Mouse (Mus musculus) thymus, postnatal 0 days (tissue): ENCODE results near the gene Gga3. TPM values are rescaled to one million over a fixed set of nuclear protein-coding genes. Genes with fewer than 3 reads are reported as not detected.
A peak's percentile ranks its signal among the peaks of the same experiment; 100 is the strongest.

ENCODE experiments used
- DNase-seq: peaks from one replicate; pipeline ENCODE4 v3.0.0-alpha.2; 2015; ENCODE audit warnings: low spot score
- polyA plus RNA-seq: library from polyadenylated mRNA; unstranded; fragments of >200 nt; fragmentation: Nextera tagmentation; extraction: Ambion mirVana; gene quantifications from 2 replicates; pipeline ENCODE4 v1.2.1, GENCODE M21; 2015

Gene Gga3
- polyA plus RNA-seq, 1 experiment from 2014 or later: 20.1 TPM

GRCm38 (mm10) chr11:115631505-115631890 is 27.6 kb upstream of the Gga3 start:
- DNase-seq: peak; percentile 42

- DNase-seq: no peak
Observed at GRCm38 (mm10) chr11:115630532-115631504, 27.0 kb upstream of the Gga3 start.

- no peak for DNase-seq
Observed at GRCm38 (mm10) chr11:115629734-115630531, 26.1 kb upstream of the Gga3 start.

DNA sequence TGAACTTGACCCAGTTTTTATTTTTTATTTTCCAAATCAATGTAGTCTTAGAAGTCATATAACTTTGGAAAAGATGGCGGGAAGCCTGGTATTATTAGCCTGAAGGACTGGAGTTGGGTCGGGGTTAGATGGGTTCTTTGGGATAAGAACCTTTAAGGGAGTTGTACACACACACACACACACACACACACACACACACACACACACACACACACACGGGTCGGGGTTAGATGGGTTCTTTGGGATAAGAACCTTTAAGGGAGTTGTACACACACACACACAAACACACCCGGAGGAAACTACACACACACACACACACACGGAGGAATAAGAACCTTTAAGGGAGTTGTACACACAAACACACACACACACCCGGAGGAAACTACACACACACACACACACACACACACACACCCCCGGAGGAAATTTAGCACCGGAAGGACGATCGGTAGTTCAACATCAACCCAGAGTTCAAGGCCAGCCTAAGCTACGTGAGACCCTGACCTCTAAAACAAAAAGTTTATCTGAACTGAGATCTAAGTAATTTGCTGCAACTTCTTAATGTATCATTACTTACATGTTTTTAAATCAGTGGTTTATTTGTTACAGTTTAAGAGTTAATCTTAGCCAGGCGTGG is 24.7 kb upstream of the Gga3 start:
- DNase-seq: no peak

DNA sequence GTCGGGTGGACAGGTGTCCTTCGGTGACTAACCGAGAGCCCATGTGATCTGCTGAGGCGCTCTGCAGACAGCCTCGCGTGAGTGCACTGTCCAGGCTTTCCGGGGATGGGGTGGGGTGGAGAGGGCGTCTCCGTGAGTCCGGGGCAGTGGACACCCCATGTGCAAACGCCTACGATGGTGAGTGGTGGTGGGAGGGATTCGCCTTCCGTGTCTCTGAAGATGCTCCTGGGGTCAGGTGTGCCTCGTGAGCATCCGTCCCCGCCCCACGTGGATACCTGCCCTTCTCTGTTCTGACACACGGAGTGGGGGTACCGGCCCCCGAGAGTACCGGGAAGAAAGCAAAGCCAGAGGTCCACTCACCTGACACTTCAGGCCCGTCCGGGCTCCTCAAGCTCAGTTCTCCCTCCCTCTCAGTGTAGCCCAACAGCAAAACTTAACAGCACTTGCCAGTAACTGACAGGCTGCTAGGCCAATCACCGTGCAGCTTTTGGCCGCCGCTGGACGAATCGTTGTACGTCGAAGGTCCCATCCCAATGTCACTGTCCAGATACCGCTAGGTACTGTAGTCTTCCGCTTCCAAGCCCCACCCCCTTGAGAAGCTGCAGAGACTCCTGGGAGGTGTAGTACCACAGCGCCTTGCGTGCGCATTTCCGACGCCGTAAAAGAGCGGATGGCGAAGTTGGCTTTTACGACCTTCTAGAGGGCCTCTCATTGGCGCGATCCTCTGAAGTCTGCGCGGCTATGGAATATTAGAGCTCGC is 24.0 kb upstream of the Gga3 start, which contains the start of gene Slc25a19:
Slc25a19 (minus strand) TSS at position 591 of the 760 bp plus-strand sequence.
- DNase-seq: peak; percentile 98

DNA sequence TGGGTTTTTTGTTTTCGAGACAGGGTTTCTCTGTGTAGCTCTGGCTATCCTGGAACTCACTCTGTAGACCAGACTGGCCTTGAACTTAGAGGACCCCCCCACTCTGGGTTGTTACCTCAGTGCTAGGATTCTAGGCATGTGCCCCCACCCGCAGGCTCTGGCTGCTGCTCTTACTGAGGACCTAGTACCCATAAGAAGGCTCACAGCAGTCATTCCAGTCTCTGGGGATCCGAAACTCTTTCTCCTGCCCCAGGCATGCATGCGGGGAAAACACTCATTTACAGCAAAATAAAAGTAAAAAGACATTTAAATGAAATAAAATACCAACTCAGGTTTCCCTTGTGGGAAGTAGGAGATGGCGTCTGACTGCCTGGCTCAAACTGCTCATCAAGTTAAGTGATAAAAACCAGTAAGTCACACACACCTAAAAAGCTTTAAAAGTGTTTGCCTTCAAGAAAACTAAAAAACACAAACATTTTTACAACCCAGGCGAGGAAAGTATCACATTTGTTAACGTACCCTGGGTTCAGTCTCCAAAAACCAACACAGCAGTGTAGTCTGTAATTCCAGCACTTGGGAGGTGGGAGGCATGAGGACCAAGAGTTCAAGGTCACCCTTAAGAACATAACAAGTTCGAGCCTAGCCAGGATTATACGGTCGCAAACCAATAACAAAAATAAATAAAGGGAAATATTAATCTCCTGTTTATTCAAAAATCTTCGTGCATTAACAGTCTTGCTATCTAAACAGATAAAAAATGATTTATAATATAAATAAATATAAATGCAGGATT is 23.2 kb upstream of the Gga3 start:
- DNase-seq: no peak

GRCm38 (mm10) chr11:115625877-115626276 is 22.0 kb upstream of the Gga3 start:
- no peak for DNase-seq

DNA sequence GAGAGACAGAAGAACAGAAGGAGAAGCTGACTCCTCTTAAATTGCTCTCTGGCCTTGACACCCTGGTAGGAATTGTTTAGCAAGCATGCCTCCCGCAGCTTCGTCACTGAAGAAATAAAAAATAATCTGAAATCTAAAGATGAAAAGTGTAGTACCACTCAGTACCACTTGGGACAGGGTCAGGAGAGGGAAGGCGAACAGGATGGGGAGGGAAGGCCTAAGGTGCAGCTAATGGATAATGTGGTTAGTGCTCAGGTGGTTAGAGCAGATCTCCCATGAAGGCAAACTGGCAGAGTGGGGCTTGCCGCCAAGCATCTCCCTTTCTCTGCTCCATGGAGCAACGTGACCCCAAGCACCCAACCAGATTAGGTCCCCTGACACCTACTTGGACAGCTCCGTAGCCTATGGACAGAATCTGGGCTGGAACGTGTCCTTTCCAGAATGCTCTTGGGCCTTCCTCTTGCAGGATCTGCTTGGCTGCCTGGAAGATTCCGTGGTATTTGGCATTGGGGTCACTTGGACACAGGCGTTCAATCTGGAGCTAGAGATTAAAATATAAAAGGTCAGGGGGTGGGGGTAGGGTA is 19.7 kb upstream of the Gga3 start:
- DNase-seq: no peak

GRCm38 (mm10) chr11:115619949-115620348 is 16.1 kb upstream of the Gga3 start:
- DNase-seq: no peak

- no peak for DNase-seq
Observed at GRCm38 (mm10) chr11:115618732-115619516, 15.1 kb upstream of the Gga3 start.

GRCm38 (mm10) chr11:115618001-115618400 is 14.2 kb upstream of the Gga3 start:
- no peak for DNase-seq

DNA sequence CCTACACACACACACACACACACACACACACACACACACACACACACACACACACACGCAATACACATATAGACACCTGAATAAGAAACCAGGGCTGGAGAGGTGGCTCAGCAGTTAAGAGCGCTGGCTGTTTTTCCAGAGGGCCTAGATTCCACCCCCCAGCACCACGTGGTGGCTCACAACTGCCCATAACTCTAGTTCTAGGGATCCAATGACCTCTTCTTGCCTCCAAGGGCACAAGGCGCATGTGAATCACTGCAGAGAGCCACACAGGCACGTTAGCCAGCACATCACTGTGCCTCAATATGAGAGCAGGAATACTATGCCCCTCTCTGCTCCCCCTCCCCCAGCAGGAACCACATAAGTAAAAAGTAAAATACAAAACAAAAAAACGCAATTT is 13.0 kb upstream of the Gga3 start:
- DNase-seq: no peak

DNA sequence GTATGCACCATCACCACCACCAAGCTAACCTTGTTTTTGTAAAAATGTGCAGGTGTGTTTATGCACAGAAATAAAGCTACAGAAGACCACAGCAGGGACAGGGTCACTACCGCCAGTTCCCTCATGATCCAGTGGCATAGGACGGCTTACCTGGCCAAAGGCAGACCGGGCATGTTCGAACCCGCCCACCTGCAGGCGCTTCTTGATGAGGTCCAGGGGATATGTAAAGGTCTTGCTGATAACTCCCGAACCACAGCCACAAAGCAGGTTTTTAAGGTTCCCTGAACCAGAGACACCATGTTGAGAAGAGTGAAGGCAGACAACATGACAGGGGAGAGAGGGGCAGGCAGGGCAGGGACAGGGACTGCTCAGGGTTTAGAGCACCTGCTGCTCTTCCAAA is 12.5 kb upstream of the Gga3 start:
- DNase-seq: no peak

- no peak for DNase-seq
Observed at GRCm38 (mm10) chr11:115615875-115616274, 12.0 kb upstream of the Gga3 start.

GRCm38 (mm10) chr11:115615108-115615825 is 11.4 kb upstream of the Gga3 start:
- no peak for DNase-seq

GRCm38 (mm10) chr11:115614346-115615107 is 10.7 kb upstream of the Gga3 start:
- DNase-seq: no peak
